Mouse (Mus musculus): ENCODE measurements around the gene Rinl. TPM values are rescaled to one million over a fixed set of nuclear protein-coding genes. Genes with fewer than 3 reads are reported as not detected.

Gene Rinl
- polyA plus RNA-seq, 1 experiment from 2014 or later, result 3.8 TPM

DNA sequence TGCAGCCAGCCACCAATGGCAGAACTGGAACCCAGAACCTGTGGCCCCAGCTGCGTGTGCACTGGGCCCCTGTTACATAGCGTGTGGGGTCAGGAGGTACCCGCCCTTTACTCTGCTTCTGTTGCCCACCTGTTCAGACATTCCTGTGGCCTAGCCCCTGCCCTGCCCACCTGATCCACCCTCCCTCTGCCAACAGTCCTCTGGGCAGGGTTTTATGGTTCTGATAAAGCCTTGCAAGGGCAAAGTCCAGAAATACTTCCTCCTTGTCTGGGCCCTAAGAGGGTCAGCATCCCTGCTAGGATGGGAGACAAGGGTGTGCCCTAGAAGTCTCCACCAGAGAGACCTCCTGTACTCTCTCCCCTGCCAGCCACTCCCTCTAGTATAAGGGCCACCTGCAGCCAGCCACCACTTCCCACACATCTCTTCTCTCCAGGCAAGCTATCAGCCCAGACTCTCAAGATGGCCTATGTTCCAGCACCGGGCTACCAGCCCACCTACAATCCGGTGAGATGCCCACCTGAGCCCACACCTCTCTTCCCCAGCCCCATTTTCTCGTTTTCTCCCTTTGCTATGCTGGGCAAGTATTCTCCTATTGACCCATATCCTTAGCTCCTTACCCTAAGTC lies 45.1 kb downstream of the Rinl start, which contains the start of gene Lgals4:
TSS of gene Lgals4 (plus strand) at position 132 of the 625 bp plus-strand sequence.
- no peaks in the 10 kb centered on the region for H3K4me1 ChIP-seq
- no peaks in the 10 kb centered on the region for H3K27me3 ChIP-seq (ENCODE audit: poor library complexity, severe bottlenecking)
- DNase-seq (ENCODE audit: extremely low spot score, low spot score), result no peak
- no peak within 1 kb of the TSS for H3K4me3 ChIP-seq
- WGBS, result 85% methylated on average over 6 of the region's 6 CpGs
- peaks cover 31% of the 10 kb centered on the region for H3K36me3 ChIP-seq (replicated peaks)
- H3K27ac ChIP-seq, result no peak within 1 kb of the TSS
- H3K9me3 ChIP-seq, result peaks cover 6% of the 10 kb centered on the region; the same call in 1 of the 2 replicates

DNA sequence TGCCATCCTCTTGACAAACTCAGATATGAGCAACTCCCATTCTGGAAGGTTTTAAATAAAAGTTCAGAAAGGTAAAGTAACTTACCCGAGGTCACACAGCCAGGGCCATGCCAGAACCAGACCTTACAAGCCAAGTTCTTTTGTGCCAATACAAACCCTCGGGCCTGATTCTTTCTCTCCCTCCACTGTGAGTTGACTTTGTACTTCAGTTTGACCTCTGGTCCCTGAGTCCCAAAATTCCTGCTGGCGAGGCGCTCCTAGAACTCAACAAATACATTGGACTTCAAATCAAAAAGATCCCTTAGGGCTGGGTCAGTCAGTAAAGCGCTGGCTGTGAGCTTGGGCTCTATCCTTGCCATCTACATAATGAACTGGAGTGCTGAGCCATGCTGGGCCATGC lies 48.2 kb downstream of the Rinl start:
- no peaks in the 10 kb centered on the region for H3K27me3 ChIP-seq (ENCODE audit: poor library complexity, severe bottlenecking)
- H3K27ac ChIP-seq, result no peak overlapping the region
- no peak for DNase-seq (ENCODE audit: extremely low spot score, low spot score)
- H3K4me3 ChIP-seq, result no peak overlapping the region
- H3K9me3 ChIP-seq, result no peaks in the 10 kb centered on the region
- H3K36me3 ChIP-seq (replicated peaks), result peaks cover 4% of the 10 kb centered on the region
- no peaks in the 10 kb centered on the region for H3K4me1 ChIP-seq
- 85% methylated on average over 5 of the region's 5 CpGs for WGBS

DNA sequence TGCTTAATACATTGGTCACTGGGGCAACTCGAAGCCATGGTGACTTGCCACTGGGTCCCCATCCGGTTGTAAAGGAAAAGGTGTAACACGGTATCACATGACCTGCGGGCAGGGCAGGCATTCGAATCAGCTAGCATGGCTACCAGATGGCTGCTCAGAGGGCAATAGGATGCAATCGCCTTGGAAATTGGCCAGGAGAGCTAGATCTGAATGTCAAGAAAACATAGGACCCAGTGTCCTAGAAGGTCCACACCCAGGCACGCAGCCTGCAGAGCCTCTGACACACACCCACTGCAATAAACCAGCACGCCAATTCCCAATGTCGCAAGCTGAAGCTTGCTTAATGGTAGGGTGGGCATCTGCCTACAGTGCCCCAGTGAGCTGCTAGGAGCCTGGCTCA lies 49.6 kb downstream of the Rinl start:
- WGBS, result 88% methylated on average over 9 of the region's 9 CpGs
- H3K4me3 ChIP-seq, result no peak overlapping the region
- no peaks in the 10 kb centered on the region for H3K36me3 ChIP-seq (replicated peaks)
- no peaks in the 10 kb centered on the region for H3K27me3 ChIP-seq (ENCODE audit: poor library complexity, severe bottlenecking)
- no peaks in the 10 kb centered on the region for H3K9me3 ChIP-seq
- no peak overlapping the region for H3K27ac ChIP-seq
- DNase-seq (ENCODE audit: extremely low spot score, low spot score), result no peak
- no peaks in the 10 kb centered on the region for H3K4me1 ChIP-seq

DNA sequence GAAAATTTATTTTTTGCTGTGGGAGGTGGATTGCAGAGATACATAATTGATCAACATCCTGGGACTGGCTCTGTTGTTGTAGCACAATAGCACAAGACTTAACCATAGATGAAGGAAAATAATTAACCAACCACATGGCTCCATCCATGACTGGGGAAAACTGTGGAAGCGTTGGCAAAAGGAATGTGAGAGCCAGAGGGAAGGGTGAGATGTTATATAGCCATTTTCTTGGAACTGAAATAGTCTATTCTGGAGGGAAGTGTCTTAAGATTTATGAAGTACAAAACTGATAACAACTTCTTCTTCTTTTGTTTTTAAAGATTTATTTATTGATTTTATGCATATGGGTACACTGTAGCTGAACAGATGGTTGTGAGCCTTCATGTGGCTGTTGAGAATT lies 58.5 kb downstream of the Rinl start:
- DNase-seq (ENCODE audit: extremely low spot score, low spot score), result no peak
- H3K36me3 ChIP-seq (replicated peaks), result no peaks in the 10 kb centered on the region
- H3K4me1 ChIP-seq, result peaks cover 5% of the 10 kb centered on the region; the same call in 1 of the 2 replicates
- 89% methylated on average over 1 of the region's 1 CpGs for WGBS
- H3K27ac ChIP-seq, result no peak overlapping the region
- no peak overlapping the region for H3K4me3 ChIP-seq
- H3K9me3 ChIP-seq, result peaks cover 6% of the 10 kb centered on the region
- no peaks in the 10 kb centered on the region for H3K27me3 ChIP-seq (ENCODE audit: poor library complexity, severe bottlenecking)

Other genes starting within 250 kb of the Rinl start
- not detected in 2 replicates for gene Sycn, start 248.1 kb upstream of the Rinl start, polyA plus RNA-seq (2016; fragmentation: Nextera tagmentation; extraction: Ambion mirVana)
- gene Nccrp1, start 241.7 kb upstream of the Rinl start, polyA plus RNA-seq (2016; fragmentation: Nextera tagmentation; extraction: Ambion mirVana), result not detected in 2 replicates
- 29.9 and 30.7 TPM in 2 replicates for gene Samd4b, start 190.8 kb upstream of the Rinl start, polyA plus RNA-seq (2016; fragmentation: Nextera tagmentation; extraction: Ambion mirVana)
- 66.0 and 69.9 TPM in 2 replicates for gene Pak4, start 190.8 kb upstream of the Rinl start, polyA plus RNA-seq (2016; fragmentation: Nextera tagmentation; extraction: Ambion mirVana)
- gene Acp7, start 157.6 kb upstream of the Rinl start, polyA plus RNA-seq (2016; fragmentation: Nextera tagmentation; extraction: Ambion mirVana), result not detected in 2 replicates
- 6.2 and 6.4 TPM in 2 replicates for gene Fbxo27, start 96.1 kb upstream of the Rinl start, polyA plus RNA-seq (2016; fragmentation: Nextera tagmentation; extraction: Ambion mirVana)
- 10.7 and 13.9 TPM in 2 replicates for gene Fbxo17, start 72.2 kb upstream of the Rinl start, polyA plus RNA-seq (2016; fragmentation: Nextera tagmentation; extraction: Ambion mirVana)
- gene Mrps12, start 47.1 kb upstream of the Rinl start, polyA plus RNA-seq (2016; fragmentation: Nextera tagmentation; extraction: Ambion mirVana), result 156 and 161 TPM in 2 replicates
- gene Sars2, start 47.0 kb upstream of the Rinl start, polyA plus RNA-seq (2016; fragmentation: Nextera tagmentation; extraction: Ambion mirVana), result 40.7 and 43.4 TPM in 2 replicates
- not detected in 2 replicates for gene Ccer2, start 32.8 kb upstream of the Rinl start, polyA plus RNA-seq (2016; fragmentation: Nextera tagmentation; extraction: Ambion mirVana)
- gene Sirt2, start 22.2 kb upstream of the Rinl start, polyA plus RNA-seq (2016; fragmentation: Nextera tagmentation; extraction: Ambion mirVana), result 60.8 and 63.5 TPM in 2 replicates
- gene Nfkbib, start 21.5 kb upstream of the Rinl start, polyA plus RNA-seq (2016; fragmentation: Nextera tagmentation; extraction: Ambion mirVana), result 56.6 and 57.6 TPM in 2 replicates
- gene Hnrnpl, start 19.6 kb downstream of the Rinl start, polyA plus RNA-seq (2016; fragmentation: Nextera tagmentation; extraction: Ambion mirVana), result 325 and 336 TPM in 2 replicates
- gene Ech1, start 36.2 kb downstream of the Rinl start, polyA plus RNA-seq (2016; fragmentation: Nextera tagmentation; extraction: Ambion mirVana), result 68.5 and 72.0 TPM in 2 replicates
- 2.9 and 3.1 TPM in 2 replicates for gene Lgals4, start 44.9 kb downstream of the Rinl start, polyA plus RNA-seq (2016; fragmentation: Nextera tagmentation; extraction: Ambion mirVana)
- 0.26 and 0.42 TPM in 2 replicates for gene Lgals7, start 74.9 kb downstream of the Rinl start, polyA plus RNA-seq (2016; fragmentation: Nextera tagmentation; extraction: Ambion mirVana)
- 0.21 and 0.43 TPM in 2 replicates for gene Capn12, start 92.5 kb downstream of the Rinl start, polyA plus RNA-seq (2016; fragmentation: Nextera tagmentation; extraction: Ambion mirVana)
- gene Actn4, start 173.4 kb downstream of the Rinl start, polyA plus RNA-seq (2016; fragmentation: Nextera tagmentation; extraction: Ambion mirVana), result 235 and 255 TPM in 2 replicates
- 415 and 425 TPM in 2 replicates for gene Eif3k, start 192.9 kb downstream of the Rinl start, polyA plus RNA-seq (2016; fragmentation: Nextera tagmentation; extraction: Ambion mirVana)
- gene Map4k1, start 193.1 kb downstream of the Rinl start, polyA plus RNA-seq (2016; fragmentation: Nextera tagmentation; extraction: Ambion mirVana), result 10.2 and 13.4 TPM in 2 replicates